Mouse (Mus musculus): Measurements from ENCODE around the gene Sf3b5. TPM values are rescaled to one million over a fixed set of nuclear protein-coding genes. Genes with fewer than 3 reads are reported as not detected.
"Not testable (repeated sequence)": the region's sequence is repeated elsewhere in the genome, so short reads cannot be mapped to it uniquely, and the experiment has no call there.

Sf3b5 gene
- polyA plus RNA-seq, 3 experiments from 2014 or later: 37.0 to 38.5 (median 37.3) TPM

DNA sequence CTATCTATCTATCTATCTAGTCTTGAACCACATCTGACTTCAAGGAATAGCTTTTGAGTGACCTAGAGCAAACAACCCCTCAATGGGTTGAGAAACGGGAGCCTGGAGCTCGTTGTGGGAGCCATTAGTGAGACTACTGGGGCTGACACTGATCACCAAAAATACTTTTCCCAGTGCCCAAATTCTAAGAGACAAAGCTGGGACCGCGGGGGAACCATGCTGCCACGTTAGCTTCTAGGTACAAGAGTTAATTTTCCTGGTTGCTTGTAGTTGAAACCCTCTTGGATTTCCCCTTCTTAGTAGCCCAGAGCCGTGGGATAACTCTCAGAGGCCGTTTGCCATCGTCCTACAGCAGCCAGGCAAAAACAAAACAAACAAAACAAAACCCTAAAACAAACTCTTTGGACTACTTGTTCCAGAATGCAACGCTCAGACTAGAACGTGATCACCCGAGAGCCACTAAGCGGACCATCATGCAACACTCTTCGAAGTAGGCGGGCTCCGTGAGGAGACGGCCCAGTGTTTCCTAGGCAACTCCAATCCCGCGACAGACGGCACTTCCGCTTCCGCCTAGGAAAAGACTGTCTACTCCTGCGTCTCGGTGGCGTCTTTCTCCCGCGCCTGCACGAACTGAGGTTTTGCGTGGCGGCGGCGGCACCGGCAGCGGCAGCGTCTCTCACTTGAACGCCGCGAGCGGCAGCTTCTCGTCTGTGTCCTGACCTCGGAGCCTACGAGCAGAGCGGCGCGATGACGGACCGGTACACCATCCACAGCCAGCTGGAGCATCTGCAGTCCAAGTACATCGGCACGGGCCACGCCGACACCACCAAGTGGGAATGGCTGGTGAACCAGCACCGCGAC, 3.0 kb downstream of the Sf3b5 start:
- ATAC-seq: peak; percentile 100

DNA sequence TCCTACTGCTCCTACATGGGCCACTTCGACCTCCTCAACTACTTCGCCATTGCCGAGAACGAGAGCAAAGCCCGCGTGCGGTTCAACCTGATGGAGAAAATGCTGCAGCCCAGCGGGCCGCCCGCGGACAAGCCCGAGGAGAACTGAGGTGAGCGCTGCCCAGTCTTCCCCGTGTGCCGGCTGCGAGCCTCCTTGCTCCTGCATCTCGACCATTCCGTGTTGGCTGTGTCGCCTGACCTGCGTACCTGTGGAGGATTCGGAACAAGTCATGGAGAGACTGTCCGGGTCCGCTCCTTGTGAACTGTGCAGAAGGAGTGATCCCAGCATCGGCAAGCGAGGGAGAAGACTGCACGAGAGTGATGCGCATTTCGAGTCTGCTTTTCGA, 3.6 kb downstream of the Sf3b5 start:
- no peak for ATAC-seq

DNA sequence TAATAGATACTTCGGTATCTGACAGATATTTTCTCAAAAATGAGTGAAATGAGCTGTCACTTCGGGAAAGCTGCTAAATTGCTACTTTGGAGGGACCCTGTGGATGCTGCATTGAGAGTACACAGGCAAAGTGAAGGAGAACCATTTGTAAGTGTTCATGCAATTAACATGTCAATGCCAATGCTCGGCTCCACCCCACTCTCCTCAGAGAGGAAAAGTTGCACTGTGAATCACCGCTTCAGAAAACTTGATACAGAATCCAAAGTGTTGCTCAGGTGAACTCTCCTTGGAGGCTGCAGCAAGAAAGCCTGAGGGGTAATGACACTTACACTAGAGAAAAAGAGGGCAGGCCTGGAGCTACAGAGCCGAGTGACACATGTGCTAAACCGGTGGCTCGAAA, 8.9 kb downstream of the Sf3b5 start:
- ATAC-seq: no peak

DNA sequence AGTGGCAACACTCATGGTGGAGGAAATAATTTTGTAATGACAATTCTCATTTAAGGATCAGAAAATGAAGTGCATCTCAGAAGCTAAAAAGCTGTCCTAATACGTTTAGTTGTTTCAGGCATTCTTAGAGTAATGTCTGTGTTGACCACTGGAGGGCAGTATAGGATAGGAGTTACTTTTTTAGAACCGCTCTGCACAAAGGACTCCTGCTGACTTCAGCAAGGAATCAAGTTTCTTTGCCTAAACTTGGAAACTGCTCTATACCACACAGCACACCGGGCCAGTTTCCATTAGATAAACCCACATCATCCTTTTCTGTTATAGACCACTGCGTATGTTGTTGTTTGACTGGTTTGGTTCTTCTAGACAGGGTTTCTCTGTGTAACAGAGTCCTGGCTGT, 11.4 kb downstream of the Sf3b5 start:
- ATAC-seq: peak; percentile 90

DNA sequence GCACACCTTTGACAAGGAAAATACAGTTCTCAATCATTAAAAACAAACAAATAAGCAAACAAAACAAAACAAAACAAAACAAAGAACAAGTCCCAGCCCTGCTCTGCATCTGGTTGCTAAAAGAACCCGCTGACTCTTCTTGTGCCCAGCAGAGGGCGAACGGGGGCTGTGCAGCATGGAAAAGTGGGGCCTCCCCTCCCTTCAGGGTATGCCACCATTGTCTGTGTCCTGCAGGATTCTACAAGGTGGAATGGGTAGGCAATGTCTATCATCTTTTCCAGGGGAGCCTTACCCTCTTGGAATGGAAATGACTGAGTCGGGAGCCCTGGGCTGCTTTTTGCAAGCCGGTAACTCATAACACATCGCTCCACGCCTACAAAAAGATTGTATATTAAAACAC, 13.4 kb downstream of the Sf3b5 start:
- ATAC-seq: no peak

DNA sequence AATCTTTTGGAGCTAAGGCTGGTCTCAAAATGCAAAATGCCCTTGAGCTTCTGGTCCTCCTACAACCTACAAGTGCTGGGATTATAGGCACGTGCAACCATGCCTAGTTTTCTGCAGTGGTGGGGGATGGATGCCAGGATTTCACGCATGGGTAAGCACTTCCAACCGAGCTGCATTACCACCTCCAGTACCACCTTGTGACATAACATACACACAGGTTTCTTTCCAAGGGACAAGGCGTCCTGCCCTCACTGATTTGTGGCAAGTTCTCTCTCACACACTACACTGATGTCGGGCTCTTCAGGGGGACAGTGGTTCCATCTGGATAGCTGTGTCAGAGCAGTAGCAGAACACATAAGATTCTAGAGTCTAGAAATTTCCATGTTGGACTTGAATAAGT, 13.9 kb downstream of the Sf3b5 start:
- ATAC-seq: no peak

DNA sequence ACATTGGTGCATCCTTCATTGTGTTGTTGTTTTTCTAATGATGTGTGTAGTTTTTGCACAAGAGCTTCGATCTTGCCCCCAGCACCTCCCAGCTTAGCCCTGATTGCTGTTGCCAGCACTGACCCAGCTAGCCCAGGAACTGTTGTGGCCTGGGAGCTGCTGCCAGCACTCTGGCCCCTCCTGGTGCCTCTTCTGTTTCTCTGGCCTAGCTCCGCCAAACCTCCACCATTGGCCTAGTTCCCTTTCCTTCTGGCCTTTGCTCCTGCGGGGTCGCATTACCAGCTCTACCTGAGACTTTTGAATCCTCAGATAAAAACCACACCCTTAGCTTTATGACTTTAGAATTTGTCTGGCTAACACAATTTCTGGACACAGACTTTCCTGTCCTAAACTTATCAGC, 17.0 kb downstream of the Sf3b5 start:
- ATAC-seq: no peak

DNA sequence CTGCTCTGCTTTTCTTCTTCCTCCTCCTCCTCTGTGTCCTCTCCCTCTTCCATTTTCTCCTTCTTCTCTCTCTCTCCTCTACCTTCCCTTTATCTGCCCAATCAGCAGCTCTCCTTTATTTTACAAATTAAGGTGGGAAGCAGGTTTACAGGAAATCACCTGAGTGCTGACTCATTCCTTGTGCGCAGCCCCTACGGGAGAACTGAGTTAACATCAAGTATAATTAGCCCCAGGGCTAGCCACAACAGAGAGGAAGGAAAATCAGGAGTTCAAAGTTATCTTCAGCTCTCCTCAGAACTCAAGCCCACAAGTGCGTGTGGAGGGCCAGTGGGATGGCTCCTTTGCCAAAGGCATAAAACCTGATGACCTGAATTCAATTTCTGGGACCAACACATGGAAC, 18.8 kb downstream of the Sf3b5 start:
- not testable (repeated sequence) for ATAC-seq

DNA sequence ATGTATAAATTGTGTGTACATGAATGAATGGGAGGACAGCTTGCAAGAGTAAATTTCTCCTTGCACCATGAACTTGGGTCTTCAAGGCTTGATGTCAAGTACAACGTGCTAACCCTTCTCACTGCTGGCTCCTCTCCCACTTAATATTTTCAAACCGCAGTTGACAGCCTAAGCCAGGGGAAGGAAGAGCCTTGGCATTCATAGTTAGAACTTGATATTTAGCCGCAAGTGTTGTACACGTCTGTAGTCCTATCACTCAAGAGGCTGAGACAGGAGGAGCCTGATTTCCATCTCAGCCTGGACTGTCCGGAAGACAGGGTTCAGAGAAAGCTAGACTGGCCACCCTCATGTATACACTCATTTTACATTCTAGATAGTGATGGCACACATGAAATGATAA, 22.6 kb downstream of the Sf3b5 start:
- no peak for ATAC-seq

DNA sequence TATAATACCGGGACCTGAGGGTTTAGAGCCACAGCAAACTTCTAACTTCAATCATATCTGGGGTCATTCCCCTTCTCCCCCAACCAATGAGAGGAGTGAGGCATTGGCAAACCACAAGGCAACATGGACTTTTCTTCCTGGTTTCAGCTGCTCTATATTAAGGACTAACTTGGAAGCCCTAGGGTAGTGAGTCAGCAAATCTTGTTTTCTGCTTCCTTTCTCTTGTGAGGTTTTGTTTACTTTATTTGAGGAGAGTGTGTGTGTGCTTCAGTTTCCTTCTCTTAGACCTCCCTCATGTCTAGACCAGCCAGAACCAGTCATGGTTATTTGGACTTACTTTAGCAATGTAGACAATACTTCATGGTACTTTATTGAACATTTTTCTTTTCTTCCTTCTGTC, 23.1 kb downstream of the Sf3b5 start:
- no peak for ATAC-seq

DNA sequence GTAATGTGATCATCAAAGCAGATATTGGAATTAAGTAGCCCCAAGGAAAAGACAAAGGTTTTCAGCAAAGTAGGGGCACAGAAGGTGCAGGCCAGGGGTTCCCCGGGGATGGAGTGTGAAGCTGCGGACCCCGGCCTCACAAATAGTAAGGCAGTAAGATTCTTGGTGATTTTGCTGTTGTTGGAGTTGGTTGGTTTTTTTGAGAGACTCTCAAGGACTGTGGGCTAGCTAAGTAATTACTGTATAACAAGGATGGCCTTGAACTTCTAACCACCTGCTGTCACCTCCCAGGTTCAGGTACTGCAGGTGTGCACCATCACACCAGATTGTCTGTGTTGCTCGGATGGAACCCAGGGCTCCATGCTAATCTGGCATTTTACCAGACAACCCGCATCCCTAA, 24.3 kb downstream of the Sf3b5 start:
- ATAC-seq: no peak

DNA sequence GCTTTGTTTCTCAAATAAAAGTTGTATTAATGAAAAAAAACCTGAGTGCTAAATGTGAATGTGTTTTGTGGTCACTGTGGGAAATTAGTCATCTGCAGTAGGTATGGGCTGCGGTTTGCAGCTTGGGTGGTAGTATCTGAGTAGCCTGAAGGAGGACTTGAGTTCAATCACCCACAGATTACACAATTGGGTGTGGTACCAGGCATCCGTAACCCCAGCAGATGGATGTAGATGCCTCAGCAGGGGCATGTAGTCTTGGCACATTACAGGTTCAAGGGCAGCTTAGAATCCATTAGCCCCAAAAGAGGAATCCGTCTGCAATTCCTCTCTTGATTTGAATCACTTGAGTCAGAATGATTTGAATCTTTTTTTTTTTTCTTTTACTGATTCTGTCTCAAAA, 30.1 kb downstream of the Sf3b5 start:
- ATAC-seq: no peak

DNA sequence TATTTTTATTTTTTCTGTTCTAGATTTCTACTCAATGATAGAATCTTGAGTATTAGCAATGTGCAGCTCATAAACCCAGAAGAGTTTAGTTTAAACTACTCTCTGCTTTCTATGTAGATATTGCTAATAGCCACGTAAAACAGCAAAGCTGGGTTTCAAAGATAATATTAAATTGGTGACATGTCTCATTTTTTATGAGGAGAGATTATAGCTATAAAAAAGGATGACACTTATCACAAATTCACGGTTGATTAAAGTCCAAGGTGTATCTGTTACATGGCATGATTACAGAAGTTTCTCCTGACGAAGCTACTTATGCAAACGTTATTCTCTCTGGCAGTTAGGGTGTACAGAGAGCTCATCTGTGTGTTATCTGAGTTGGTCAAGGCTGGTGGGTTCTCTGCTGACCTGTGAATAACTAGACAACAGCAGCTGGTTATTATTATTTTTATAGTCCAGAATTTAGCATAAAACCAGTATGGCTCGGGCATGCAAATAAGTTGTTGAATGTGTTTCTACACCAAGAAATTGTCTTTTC, 34.6 kb downstream of the Sf3b5 start:
- no peak for ATAC-seq

DNA sequence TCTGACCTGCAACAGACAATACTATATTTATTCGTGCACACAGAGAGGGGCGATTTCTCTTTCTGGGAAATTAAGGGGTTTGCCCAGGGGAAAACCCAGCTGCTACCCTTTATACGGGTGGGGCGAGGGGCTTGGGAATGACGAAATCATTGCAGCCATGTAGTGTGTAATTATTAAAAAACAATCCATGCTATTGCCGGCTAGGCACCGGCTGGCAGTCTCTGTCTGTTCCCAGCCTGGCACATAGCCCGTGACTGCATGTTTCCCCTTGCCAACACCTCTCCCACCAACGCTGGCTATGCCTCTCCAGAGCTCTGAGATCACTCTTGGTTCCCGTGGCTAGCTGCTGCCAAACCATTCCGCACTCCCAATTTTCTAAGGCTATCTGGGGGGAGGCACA, 39.5 kb downstream of the Sf3b5 start:
- ATAC-seq: no peak

DNA sequence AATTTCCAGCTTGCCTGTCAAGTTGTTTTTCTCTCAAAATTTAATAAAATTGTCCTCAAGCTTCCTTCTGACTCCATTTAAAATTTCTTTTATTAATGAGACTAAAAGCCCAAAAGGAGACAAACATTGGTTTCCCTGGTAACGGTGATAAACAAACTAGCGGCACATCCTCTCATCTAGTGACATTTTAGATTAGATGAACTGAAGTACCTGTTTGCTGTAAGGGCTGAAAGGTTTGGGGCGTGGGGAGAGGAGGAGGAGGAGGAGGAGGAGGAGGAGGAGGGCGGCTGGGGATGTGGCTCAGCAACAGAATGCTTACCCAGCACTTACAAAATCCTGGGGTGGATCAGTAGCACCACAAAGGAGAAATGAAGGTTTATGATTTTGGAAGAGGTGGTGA, 42.7 kb downstream of the Sf3b5 start:
- peak; percentile 74 for ATAC-seq

DNA sequence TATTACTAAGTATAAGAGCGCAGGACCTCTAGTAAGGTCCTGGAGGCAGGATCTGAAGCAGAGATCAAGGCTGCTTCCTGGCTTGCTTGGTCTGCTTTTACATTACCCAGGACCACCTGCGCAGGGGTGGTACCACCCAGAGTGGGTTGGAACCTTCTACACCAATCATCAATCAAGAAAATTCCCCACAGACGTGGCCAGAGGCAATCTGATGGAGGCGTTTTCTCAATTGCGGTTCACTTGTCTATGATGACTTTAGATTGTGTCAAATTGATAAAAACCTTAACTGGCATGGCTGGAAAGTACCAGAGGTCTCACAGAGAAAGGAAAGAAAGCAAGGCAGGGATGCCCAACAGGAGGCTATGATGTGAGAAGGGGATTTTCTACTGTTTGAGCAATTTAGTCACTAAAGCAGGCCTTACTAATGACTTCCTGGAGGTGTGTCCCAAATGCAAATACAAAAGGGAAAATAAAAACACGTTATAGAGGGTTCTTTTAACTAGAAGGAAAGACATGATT, 51.8 kb downstream of the Sf3b5 start:
- peak; percentile 64 for ATAC-seq

Other genes starting within 250 kb of the Sf3b5 start
- 100 to 1,000 TPM; 143 to 631 (median 388) TPM for gene Utrn, start 136.0 kb upstream of the Sf3b5 start, polyA plus RNA-seq (2017; shearing (Covaris generic))
- 10 to 100 TPM; 19.2 to 28.4 (median 20.6) TPM for gene Stx11, start 41.0 kb upstream of the Sf3b5 start, polyA plus RNA-seq (2017; shearing (Covaris generic))
- gene Plagl1, start 55.2 kb downstream of the Sf3b5 start, polyA plus RNA-seq (2017; shearing (Covaris generic)): 1 to 10 TPM in 2 of 3 experiments, under 1 TPM in 1; 0.25 to 2.8 (median 2.2) TPM
- gene Zc2hc1b, start 172.7 kb downstream of the Sf3b5 start, polyA plus RNA-seq (2017; shearing (Covaris generic)): not detected
- 10 to 100 TPM; 34.5 to 39.4 (median 35.8) TPM for gene Ltv1, start 187.8 kb downstream of the Sf3b5 start, polyA plus RNA-seq (2017; shearing (Covaris generic))